Mouse (Mus musculus) small intestine, adult 2 months (tissue): ENCODE results near the gene Sorbs2. TPM values are rescaled to one million over a fixed set of nuclear protein-coding genes. Genes with fewer than 3 reads are reported as not detected.

Source experiments
- H3K27ac ChIP-seq: fragments of 200-500 bp; 2 replicates; pipeline ENCODE4 v1.5.1; 2012; ENCODE audit warnings: low read depth, low read length, control low read depth, inconsistent platforms; ENCODE audit not compliant: insufficient read depth
- H3K27me3 ChIP-seq: fragments of 200-500 bp; 2 replicates; pipeline ENCODE4 v1.6.1; 2012; ENCODE audit warnings: mild to moderate bottlenecking, moderate library complexity, low read length, inconsistent platforms; ENCODE audit not compliant: control insufficient read depth, insufficient read depth
- H3K36me3 ChIP-seq: fragments of 200-500 bp; 2 replicates; pipeline ENCODE4 v1.6.1; 2012; ENCODE audit warnings: mild to moderate bottlenecking, low read length, control low read depth, inconsistent platforms; ENCODE audit not compliant: control insufficient read depth, insufficient read depth
- H3K4me1 ChIP-seq: fragments of 200-500 bp; 2 replicates; pipeline ENCODE4 v1.6.1; 2012; ENCODE audit warnings: low read length, inconsistent platforms, mixed read lengths; ENCODE audit not compliant: control insufficient read depth, insufficient read depth, insufficient read length
- H3K4me3 ChIP-seq: fragments of 200-500 bp; 2 replicates; pipeline ENCODE4 v1.5.1; 2012; ENCODE audit warnings: low read depth, mild to moderate bottlenecking, control low read depth, inconsistent platforms, low read length, moderate library complexity
- CTCF ChIP-seq: fragments of 200-500 bp; IDR thresholded peaks from 2 replicates; pipeline ENCODE4 v1.5.1; 2012; ENCODE audit warnings: low read depth, mild to moderate bottlenecking, control low read depth, inconsistent platforms, low read length, moderate library complexity, mixed read lengths; ENCODE audit not compliant: insufficient replicate concordance, insufficient read length; ENCODE audit errors: extremely low read depth
- POLR2A ChIP-seq: fragments of 200-500 bp; IDR thresholded peaks from 2 replicates; pipeline ENCODE4 v1.6.1; 2012; ENCODE audit warnings: low read depth, mild to moderate bottlenecking, control low read depth, inconsistent platforms, low read length, moderate library complexity
- WGBS: fragments of 180-500 bp; shearing (Covaris S2); methylation state at CpG from one replicate; pipeline ENCODE4 v1.1.7; 2018; 5-methylcytosine and 5-hydroxymethylcytosine counted together
- polyA plus RNA-seq: library from polyadenylated mRNA; depleted of rRNA; stranded (reverse); fragments of >200 nt; gene quantifications from 2 replicates; pipeline ENCODE4 v1.2.3, GENCODE M21; 2012; rRNA removed

Sorbs2 gene
- polyA plus RNA-seq: 5.1 and 5.7 TPM in 2 replicates

DNA sequence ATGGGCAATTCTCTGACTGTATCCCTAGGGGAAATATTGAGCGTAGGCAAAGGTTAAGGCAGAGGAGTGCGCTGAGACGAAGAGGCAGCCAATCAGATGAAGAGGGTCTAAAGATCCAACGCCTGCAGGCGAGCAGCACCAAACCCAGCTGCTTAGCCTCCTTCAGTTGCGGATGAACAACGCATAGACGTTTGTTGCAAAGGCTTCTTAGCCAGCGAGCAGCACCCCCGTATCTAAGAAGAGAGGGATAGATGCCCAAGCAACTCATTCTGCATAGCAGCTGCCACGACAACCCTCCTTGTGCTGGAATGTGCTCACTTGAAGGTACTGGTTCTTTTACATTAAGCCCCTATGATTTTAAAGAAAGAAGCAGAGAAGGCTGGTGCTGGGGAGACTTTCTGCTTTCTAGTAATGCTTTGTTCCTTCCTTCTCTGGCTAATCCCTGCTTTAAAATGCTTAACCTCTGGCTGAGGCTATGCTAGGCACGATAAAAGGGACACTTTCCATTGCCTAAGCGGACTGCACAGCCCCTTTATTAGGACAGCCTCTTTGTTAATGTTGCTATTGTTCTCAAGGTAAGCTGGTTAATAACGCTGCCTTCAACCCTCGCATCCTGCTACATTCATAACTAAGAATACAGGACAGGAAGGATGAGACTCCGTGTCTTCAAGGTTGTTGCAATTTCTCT is at the start of gene Sorbs2:
Gene Sorbs2 (plus strand): TSS at position 155 of the 688 bp plus-strand sequence.
- Histone ChIP-seq H3K27me3 (no peaks in the 10 kb centered on the region), H3K27ac (no peak within 1 kb of the TSS), H3K36me3 (no peaks in the 10 kb centered on the region), H3K4me1 (no peaks in the 10 kb centered on the region), H3K4me3 (no peak within 1 kb of the TSS)
- 49% methylated on average over 16 of the region's 16 CpGs for WGBS
- no peak for TF ChIP-seq POLR2A
- TF ChIP-seq CTCF: no peak

DNA sequence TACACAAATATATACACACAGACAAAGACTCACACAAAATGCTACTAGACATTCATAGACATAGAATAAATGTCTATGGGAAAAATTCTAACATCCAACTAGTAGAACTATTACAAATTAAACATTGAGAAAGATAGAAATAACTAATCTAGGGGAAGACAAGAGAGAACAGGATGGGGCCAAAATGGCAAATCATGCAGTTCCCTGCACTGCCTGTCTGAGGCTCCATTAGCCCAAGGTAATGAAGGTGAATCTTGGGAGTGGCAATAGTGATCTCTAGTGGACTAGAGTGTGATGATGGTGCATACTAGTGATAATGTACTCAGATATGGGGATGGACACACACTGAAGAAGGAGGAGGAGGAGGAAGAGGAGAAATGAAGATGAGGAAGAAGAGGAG is 49.7 kb upstream of the Sorbs2 start:
- no peak overlapping the region for H3K4me3 ChIP-seq
- H3K27ac ChIP-seq: no peak overlapping the region
- no peak for TF ChIP-seq POLR2A
- no peaks in the 10 kb centered on the region for H3K27me3 ChIP-seq
- no peaks in the 10 kb centered on the region for H3K36me3 ChIP-seq
- no peaks in the 10 kb centered on the region for H3K4me1 ChIP-seq

DNA sequence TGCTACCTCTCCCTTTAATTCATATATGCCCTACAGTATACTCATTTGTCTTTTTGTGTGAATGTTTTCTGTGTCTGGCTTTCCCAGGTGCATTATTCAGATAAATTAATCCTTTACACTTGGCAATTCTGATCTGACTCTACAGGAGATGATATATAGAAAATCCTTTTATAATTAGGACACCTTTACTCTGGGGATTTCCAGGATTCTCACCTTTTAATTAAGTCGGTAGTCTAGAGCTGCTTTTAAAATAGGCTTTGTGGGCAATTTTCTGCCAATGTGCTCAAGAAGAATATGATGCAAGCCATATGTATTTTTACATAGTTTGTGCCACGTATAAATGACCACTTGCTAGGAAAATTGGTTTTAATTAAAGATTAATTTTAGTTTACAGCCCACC is 38.6 kb upstream of the Sorbs2 start:
- TF ChIP-seq CTCF (no peak), POLR2A (no peak)
- 85% methylated on average over 2 of the region's 2 CpGs for WGBS
- H3K27ac ChIP-seq: no peak overlapping the region
- H3K27me3 ChIP-seq: no peaks in the 10 kb centered on the region
- H3K4me3 ChIP-seq: no peak overlapping the region
- no peaks in the 10 kb centered on the region for H3K4me1 ChIP-seq
- no peaks in the 10 kb centered on the region for H3K36me3 ChIP-seq

DNA sequence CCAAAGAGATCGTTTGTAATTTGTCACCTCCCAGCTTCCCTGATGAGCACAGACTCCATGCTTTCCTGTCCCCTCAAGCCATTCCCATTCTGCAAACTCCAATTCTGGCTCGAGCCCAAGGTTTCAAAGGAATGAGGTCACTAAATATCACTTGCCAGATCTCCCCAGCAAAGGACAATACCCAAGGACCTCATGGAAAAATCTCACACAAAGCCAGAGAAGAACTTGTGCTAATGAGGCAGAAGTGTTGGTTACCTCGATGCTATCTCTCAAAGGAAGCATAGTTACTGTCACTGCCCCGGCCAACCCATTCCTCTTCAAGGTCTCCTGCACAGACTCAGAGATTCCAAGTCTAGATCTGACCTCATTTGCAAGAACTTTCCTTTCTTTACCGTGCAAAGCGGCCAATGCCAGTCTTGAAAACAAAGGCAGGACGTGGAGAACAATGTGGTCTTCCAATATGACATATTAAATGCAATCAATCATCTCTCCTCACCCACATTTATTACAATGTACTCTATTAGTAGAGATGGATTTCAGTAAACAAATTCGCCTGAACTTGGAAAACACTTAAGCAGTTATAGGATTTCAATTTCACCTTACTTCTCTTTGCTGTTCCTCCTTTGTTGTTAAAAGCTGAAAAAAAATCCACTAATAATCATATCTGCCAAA is 37.9 kb upstream of the Sorbs2 start:
- 68% methylated on average over 8 of the region's 8 CpGs for WGBS
- Histone ChIP-seq H3K4me3 (no peak overlapping the region), H3K36me3 (no peaks in the 10 kb centered on the region), H3K4me1 (no peaks in the 10 kb centered on the region), H3K27ac (no peak overlapping the region), H3K27me3 (no peaks in the 10 kb centered on the region)
- TF ChIP-seq POLR2A (no peak), CTCF (no peak)

DNA sequence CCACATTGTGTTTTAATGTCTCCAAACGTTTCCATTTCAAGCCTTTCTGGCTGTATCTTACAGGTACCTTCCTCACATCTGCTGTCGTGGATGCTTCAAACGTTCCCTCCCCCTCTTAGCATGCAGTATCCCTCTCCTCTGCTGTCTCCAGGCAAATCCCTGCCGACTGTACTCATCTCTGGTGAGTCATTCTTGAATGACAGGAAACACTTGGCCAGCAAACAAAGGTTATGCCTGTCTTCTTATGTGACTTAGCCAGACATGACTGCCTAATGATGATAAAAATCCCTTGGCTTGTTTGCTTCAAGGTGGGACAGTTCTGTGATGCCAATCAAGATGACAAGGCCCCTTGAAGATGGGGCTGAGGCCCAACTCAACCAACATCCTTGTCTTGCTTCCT is 26.7 kb upstream of the Sorbs2 start:
- Histone ChIP-seq H3K36me3 (no peaks in the 10 kb centered on the region), H3K4me3 (no peak overlapping the region), H3K4me1 (no peaks in the 10 kb centered on the region), H3K27ac (no peak overlapping the region), H3K27me3 (no peaks in the 10 kb centered on the region)
- TF ChIP-seq POLR2A (no peak), CTCF (no peak)
- 61% methylated on average over 4 of the region's 4 CpGs for WGBS

DNA sequence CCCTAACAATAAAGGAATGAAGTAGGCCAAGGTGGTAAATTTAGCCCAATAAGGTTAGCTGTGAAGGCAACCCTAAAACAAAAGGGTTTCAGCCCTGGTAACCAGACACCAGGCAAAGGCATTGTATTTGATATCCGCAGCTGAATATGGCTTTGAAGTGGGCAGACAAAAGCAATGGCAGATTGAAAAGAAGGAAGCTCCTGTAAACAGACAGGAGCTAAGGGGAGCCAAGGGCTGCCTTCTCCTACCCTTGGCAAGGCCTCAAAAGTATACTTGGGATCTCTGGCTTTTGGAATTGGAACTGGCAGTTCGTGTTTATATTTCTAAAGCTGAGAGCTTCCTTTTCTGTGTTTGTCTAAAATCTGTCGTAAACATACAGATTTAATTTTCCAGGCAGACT is 21.3 kb upstream of the Sorbs2 start:
- no peak overlapping the region for H3K4me3 ChIP-seq
- whole genome bisulfite sequencing: 76% methylated on average over 3 of the region's 3 CpGs
- H3K36me3 ChIP-seq: no peaks in the 10 kb centered on the region
- H3K27ac ChIP-seq: no peak overlapping the region
- no peak for TF ChIP-seq POLR2A
- no peak for TF ChIP-seq CTCF
- H3K4me1 ChIP-seq: no peaks in the 10 kb centered on the region
- no peaks in the 10 kb centered on the region for H3K27me3 ChIP-seq

DNA sequence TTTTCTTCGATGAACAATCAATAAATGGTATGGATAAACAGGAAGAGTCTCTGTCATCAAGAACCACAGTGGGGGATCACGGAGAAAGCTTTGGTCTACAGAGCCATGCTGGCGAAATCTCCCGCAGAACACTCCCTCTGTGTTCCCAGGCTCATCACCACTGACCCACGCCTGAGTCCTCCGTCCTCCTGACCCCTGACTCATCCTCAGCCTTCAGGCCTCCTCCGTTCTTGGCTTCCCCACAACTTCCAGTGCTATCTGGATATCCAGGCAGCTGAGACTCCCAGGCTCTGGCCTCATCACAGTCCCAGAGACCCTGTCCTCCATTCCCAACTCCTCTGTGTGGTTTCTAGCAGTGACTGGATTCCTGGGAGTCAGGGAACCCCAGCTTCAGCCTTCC is 3.6 kb upstream of the Sorbs2 start:
- TF ChIP-seq POLR2A: no peak
- no peak for TF ChIP-seq CTCF
- H3K27me3 ChIP-seq: no peaks in the 10 kb centered on the region
- H3K4me3 ChIP-seq: no peak overlapping the region
- H3K36me3 ChIP-seq: no peaks in the 10 kb centered on the region
- no peak overlapping the region for H3K27ac ChIP-seq
- H3K4me1 ChIP-seq: no peaks in the 10 kb centered on the region
- WGBS: 88% methylated on average over 7 of the region's 7 CpGs

DNA sequence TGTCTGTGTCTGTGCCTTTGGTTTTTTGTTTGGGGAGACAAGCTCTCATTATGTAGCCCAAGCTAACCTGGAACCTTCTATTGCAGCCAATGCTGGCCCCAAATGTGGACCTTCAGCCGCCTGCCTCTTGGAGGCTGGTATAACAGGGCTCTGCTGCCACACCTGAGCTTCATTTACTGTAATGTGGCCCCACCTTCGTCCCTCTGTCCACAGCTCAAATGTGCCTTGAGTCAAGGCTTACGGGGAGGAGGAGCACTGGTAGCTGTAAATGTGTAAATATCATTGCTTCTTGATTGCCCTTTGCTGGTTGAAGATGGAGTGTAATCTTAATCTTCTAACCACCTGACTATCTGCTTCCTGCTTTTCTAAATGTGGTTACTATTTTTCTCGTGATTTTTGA is 1.2 kb upstream of the Sorbs2 start:
- no peak overlapping the region for H3K27ac ChIP-seq
- H3K36me3 ChIP-seq: no peaks in the 10 kb centered on the region
- WGBS: 29% methylated on average over 4 of the region's 4 CpGs
- H3K27me3 ChIP-seq: no peaks in the 10 kb centered on the region
- TF ChIP-seq CTCF: no peak
- TF ChIP-seq POLR2A: no peak
- no peak overlapping the region for H3K4me3 ChIP-seq
- H3K4me1 ChIP-seq: no peaks in the 10 kb centered on the region
